Mouse (Mus musculus) heart, postnatal 36 days (tissue): ENCODE results near the gene Enpep. TPM values are rescaled to one million over a fixed set of nuclear protein-coding genes. Genes with fewer than 3 reads are reported as not detected.
A peak's percentile ranks its signal among the peaks of the same experiment; 100 is the strongest.

Experiments
- DNase-seq, 2 experiments: peaks; one replicate each; pipeline ENCODE4 v3.0.0; 2021 to 2022
- intact Hi-C: fragments of 180-260 bp; cut with DNase I; formaldehyde crosslinking; loops from one replicate; pipeline ENCODE4 v1.15.1; 2025
- total RNA-seq, 2 experiments: library from RNA; stranded (reverse); gene quantifications; 2 replicates each; pipeline ENCODE4 v1.2.3; 2021

Gene Enpep
- total RNA-seq, 2 experiments from 2014 or later, result 6.3 to 7.8 TPM

- no peak for DNase-seq
- intact Hi-C loops, result no loop called here
Measured at GRCm38 (mm10) chr3:129258497-129258896, 74.0 kb downstream of the Enpep start.

DNA sequence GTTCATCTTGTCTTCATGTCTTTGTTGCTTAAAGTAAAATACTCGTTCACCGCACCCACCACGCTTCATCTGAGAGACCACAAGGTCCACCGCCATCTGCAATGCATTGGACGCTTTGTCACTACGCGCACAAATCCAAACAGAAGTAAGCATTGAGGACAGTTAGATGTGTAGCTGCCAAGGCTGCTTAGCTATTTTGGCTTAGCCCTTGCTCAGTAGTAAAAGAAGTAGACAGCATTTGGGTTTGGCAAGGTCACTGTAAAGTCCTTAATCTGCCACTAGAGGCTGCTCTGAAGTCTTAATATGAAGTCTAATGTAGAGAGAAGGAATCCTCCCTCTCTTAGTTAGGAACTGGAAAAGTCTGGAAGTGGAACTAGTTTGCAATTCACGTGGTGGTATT lies 75.8 kb downstream of the Enpep start:
- intact Hi-C loops, result no loop called here
- DNase-seq, result peak in 1 of 2 experiments; percentile 1

DNA sequence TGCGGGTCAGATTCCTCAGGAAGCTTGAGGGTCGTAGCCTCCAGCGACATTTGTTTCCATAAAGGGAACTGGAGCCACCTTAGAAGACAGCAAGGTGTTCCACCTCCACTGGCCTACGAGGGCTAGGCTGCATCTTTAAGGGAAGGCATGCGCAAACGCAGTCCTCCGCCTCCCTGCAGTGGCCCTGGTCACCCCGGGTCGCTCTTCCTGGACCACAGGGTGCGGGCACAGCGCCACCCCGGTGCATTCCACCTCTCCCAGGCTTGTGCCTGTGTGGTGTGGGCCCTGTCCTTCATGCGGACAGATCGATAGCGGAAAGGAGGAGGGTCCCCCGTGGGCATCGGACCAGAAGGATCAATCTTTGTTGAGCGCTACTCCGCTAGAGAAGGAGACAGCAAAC lies 76.2 kb downstream of the Enpep start:
- no peak for DNase-seq
- intact Hi-C loops, result no loop called here

GRCm38 (mm10) chr3:129254246-129254645 lies 78.3 kb downstream of the Enpep start:
- intact Hi-C loops, result no loop called here
- no peak for DNase-seq

- DNase-seq, result no peak
- intact Hi-C loops, result no loop called here
Measured at GRCm38 (mm10) chr3:129250997-129251396, 81.5 kb downstream of the Enpep start.

DNA sequence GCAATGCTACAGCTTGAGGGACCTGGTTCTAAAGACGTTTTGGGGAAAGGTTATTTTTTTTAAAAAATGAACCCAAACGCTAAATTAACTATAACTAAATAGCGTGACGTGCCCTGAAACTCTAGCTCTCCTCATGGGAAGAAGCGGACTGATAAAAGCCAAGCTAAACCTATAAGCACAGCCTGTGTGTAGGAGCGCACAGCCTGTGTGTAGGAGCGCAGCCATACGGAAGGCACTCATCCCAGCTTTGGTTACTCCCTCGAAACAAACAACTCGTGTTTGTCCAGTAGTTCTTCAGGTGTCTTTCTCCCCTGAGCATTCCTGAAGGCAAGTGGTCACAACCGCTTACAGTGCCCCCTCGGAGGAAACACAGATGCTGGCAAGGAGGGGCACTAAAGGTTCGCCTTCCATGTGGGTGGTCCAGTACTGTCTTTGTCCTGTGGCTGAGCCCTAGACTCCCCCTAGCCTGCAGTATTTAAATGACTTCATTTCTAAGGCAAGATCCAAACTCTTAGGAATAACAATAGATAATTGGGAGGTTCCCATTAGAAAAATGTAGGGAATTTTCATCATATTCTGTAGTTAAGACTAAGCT lies 93.8 kb downstream of the Enpep start:
- intact Hi-C loops, result no loop called here
- DNase-seq, result no peak

- DNase-seq, result no peak
- intact Hi-C loops, result no loop called here
Measured at GRCm38 (mm10) chr3:129238010-129238409, 94.5 kb downstream of the Enpep start.

- intact Hi-C loops, result no loop called here
Measured at GRCm38 (mm10) chr3:129227331-129227730, 105.2 kb downstream of the Enpep start.

DNA sequence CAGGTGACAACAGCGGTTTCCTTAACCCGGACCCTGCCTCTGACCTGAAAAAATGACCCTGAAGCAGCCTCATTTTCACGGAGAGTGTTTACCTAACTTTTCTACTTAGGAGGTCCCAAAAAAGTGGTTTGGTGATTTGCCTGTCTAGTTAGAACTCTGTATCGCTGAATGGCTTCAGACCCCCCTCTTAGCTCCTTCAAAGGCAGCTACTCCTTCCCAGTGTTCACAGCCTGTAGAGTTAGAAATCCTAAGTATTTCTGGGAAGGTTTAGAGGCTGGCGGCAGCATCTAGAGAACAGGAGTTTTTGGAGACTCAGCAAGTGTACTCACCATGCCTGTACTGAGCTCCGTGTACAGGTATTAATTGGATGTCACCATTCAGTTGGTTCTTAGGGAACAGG lies 105.8 kb downstream of the Enpep start:
- intact Hi-C loops, result no loop called here

More at GRCm38 (mm10) chr3:129227331-129227730, 105.2 kb downstream of the Enpep start:
- no peak for DNase-seq

DNA sequence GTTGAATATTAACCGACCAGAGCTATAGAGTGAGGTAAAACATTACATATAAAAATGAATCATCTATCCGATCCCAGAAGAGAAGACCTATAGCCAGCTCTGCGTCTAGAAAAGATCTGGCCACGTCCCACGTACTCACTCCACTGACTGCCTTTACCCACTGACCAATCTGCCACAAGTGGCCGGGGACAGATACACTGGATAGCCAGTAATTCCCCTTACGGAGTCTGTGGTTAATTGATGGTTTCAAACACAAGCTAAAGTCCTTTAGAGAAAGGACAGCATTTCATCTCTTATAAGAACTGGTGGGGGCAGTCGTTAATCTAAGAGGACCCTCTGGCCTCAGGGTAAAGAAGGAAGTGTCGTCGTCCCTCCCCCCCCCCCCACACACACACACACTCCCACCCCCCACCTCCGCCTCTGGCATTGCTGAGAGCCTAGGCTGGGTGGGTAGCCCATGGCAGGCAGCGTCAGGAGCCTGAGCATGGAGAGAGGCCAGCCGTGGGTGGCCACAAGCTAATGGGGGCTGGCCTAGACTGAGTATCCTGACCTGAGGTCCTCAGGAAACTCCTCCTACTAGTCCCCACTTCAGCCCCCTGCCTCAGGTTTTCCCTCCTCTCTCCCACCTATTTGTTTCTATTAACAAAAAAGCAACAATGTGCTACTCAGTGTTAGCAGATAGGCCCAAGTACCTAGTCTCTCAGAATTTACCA lies 106.8 kb downstream of the Enpep start:
- no peak for DNase-seq
- intact Hi-C loops, result no loop called here

More for the DNA sequence above, 105.8 kb downstream of the Enpep start:
- DNase-seq, result no peak

DNA sequence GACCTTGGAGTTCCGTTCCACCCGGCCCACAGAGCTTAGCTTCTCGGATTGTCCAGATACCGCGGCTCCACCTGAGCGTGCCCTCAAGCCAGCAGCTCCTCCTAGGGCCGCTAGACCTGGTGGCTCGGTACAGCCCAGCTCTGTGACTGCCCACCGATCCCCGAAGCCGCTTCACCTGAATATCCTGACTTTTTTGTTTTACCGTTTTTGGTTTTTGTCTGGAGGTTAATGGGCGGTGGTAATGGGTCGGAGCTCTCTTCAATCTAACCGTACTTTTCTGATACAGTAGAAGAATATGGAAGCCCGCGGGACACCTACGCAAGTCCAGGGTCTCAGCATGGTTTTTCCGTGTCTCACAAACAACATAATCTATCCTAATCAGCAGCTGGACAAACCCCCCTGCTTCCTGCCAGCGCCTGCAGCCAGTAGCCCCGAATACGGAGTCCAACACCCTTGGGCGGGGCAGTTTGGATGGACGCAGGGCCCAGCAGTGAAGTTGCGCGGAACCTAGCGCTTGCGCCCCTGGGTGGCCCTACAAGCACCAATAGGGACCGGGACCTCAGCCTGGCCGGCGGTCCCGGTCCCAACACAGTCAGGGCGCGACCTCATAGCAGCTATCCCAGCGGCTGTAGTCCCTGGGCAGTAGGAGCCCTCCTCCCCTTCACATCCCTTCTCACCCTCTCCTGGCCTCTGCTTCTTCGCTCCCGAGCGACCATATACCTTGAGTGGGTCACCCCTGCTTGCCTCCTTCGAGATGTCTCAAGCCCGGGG lies 107.5 kb downstream of the Enpep start:
- no peak for DNase-seq
- intact Hi-C loops, result no loop called here

DNA sequence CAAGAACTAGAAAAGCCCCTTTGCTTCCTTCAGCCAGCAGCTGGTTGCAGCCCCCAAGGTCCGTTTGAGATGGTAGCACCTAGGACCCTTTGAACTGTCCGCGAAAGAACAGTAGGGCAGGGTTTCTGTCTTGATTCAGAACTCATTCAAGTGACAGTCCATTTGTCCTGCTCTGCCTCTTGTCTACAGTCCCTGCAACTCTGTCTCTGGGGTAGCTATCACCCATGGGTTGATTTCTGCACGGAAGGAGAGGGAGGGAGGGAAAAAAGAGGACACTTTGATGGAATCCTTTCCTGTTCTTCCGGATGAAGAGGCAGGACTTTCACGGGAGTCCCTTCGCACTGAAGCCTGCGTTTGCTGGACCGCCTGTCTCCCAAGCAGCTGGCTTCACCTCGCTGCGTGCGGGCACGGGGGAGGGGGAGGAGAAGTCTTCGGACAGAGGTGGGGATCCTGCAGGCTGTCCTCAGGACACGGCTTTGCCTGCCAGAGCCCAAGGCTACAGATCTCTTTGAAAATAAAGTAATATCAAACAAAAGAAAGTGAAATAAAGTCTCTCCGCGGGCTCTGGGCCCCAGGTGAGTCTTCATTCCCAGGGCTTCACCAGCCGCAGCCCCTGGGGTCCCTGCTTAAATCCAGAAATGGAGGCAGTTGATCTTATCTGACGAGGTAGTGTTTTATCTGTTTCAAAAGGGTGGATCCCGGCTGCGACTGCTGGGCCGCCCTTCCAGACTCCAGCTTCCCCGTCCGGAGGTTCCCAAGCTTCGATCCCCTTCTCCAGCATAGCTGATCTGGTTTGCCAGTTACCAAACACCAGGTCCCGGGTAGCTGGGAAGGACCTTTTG lies 108.3 kb downstream of the Enpep start:
- no peak for DNase-seq
- intact Hi-C loops, result no loop called here

DNA sequence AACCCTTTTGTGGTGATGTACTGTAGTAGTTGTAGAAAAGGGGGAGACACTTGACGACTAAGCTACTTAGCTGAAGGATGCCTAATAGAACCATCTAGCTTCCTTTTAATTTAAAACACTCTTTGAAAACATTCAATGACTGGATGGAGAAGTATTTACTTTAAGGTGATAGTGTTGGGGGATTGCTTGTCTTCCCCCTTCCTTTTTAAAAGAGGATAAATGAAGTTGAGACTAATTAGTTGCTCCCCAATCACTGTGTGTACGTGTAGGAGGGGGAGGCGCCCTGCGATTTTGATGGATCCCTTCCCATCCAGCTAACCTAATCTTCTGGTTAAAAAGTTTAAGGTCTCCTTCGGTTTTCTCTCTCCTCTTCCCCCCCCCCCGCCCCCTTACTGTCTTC lies 109.1 kb downstream of the Enpep start:
- intact Hi-C loops, result no loop called here
- DNase-seq, result no peak

DNA sequence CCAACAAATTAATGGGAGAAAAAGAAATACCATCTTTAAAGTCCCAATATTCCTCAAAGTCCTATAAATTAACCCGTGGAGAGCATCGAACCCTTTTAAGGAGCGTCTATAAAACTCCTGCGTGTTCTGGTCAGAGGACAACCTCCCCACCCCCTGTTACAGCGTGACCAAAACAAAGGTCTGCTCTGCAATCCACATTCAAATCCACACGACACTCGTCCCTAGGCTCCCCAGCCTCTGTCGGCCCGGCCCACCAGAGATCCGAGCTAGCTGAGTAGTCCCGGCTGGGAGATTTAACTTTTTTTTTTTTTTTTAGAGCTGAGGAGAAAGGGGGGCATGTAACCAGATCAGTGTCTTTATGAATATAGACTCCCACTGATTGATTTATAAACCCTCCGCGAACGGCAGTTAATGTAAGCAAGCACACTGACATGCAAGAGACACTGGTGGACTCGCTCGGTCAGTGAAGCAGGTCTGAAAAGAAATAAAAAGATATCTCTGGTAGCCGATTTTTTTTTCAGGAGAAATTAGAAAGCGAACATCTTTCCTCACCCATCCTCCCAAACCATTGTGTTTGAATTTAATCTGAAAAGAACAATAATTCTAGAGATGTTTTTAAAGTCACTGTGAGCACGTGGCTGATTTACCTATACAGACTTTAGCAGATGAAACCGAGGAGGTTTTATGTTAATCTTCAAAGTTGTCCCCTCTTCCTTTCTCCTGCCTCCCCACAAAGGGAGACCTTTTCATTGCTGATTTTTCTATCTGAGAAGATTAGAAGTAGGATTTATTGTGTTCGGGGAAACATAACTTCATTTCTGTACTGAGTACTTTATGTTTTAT lies 109.9 kb downstream of the Enpep start:
- DNase-seq, result no peak
- intact Hi-C loops, result no loop called here

DNA sequence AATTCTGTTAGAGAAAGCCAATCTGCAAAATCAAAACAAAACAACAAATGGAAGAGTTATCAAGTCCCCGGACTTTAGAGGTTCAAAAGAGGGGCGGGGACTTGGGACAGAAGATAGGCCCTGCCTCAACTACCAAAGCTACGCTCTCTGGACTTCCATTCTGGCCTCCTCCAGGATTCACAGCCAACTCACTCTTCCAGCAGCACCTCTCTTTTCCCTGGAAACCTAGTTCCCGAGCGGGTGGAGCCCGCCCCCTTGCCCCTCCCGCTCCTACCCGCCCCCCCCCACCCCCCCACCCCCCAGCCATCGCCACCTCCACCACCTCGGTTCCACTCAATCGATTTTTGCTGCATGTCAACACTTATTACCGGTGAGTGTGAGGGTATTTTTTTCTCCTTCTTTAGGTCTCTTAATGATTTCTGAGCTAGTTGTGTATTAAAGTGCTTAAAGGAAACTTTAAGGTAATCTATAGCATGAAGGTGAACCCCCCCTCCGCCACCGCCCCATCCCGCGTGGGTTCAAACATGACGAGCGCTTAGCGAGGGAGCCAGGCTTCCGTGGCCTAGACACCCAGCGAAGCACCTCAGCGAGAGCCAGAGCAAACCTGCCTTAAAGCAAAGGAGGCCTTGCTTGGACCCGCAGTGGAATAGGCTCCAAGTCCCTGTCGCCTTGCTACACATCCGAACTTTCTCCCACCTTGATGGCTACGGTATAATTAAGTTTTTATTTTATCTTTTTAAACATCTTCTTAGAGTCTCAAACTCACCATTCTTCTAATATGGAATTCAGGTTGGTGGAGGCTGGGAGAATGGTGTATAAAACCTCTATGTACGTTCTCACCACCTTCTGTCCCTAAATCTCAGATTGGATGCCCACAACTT lies 110.9 kb downstream of the Enpep start:
- no peak for DNase-seq
- intact Hi-C loops, result no loop called here

GRCm38 (mm10) chr3:129220681-129221379 lies 111.7 kb downstream of the Enpep start:
- intact Hi-C loops, result no loop called here
- no peak for DNase-seq

DNA sequence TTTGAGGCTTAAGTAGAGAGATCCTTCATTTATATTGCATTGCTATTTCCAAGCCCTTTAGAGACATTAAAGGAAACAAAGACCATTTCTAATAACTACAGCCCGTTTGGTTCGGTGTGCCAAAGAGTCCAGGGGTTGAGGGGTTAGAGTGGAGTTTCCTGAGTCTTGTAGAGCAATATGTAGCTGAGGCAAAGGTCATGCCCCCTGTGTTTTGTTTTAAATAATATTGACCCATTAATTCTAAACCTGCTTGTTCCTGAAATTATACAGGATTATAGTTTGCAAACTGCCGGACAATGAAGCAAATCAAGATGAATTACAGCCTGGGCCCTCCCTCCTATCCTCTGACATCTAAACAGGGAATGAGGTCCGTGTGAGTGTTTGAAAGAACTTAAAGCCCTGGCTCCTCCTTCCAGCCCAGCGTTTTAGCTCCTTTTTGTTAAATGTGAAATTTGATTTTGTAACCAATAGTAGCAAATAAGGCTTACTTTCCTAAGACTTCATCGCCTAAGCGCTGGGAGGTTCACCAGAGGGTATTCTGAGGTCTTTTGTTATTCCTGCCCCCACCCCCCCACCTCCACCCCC lies 112.3 kb downstream of the Enpep start:
- intact Hi-C loops, result no loop called here
- no peak for DNase-seq
